Mouse (Mus musculus) MEL (cell line): Measurements from ENCODE around the gene Cep104. TPM values are rescaled to one million over a fixed set of nuclear protein-coding genes. Genes with fewer than 3 reads are reported as not detected.

Source experiments
- DNase-seq: peaks from one replicate; pipeline ENCODE4 v3.0.0; 2011; ENCODE audit warnings: low read depth, low spot score
- H3K27ac ChIP-seq: 2 replicates; pipeline ENCODE4 v1.5.1; 2012; ENCODE audit warnings: low read depth, mild to moderate bottlenecking, control low read depth, low read length, moderate library complexity; ENCODE audit not compliant: control insufficient read depth
- H3K27me3 ChIP-seq, 2 experiments: fragments of 150-350 bp in 1 of 2; sonication (generic) in 1 of 2; 2 replicates each; pipeline ENCODE4 v1.6.1; 2012; ENCODE audit warnings: low read length in 2 of 2, mild to moderate bottlenecking in 2 of 2, improper control_type of control experiment in 1 of 2, moderate library complexity in 1 of 2; ENCODE audit not compliant: insufficient read depth in 2 of 2, control insufficient read depth in 1 of 2
- H3K36me3 ChIP-seq, 2 experiments: 2 replicates each; pipeline ENCODE4 v1.6.1; 2012 to 2014; ENCODE audit warnings: low read length in 2 of 2, improper control_type of control experiment in 1 of 2, inconsistent platforms in 1 of 2, mild to moderate bottlenecking in 1 of 2; ENCODE audit not compliant: insufficient read depth in 2 of 2, control insufficient read depth in 1 of 2
- H3K4me1 ChIP-seq, 2 experiments: fragments of 150-350 bp in 1 of 2; sonication (generic) in 1 of 2; 2 replicates each; pipeline ENCODE4 v1.6.1; 2012; ENCODE audit warnings: low read length in 2 of 2, improper control_type of control experiment in 1 of 2, mild to moderate bottlenecking in 1 of 2; ENCODE audit not compliant: insufficient read depth in 2 of 2, control insufficient read depth in 1 of 2
- H3K4me3 ChIP-seq, 2 experiments: fragments of 150-350 bp in 1 of 2; sonication (generic) in 1 of 2; 2 replicates each; pipeline ENCODE4 v1.5.1; 2012; ENCODE audit warnings: low read depth in 2 of 2, low read length in 2 of 2, mild to moderate bottlenecking in 2 of 2, moderate library complexity in 2 of 2, control low read depth in 1 of 2, improper control_type of control experiment in 1 of 2; ENCODE audit not compliant: control insufficient read depth in 1 of 2, insufficient read depth in 1 of 2
- H3K79me2 ChIP-seq: 2 replicates; pipeline ENCODE4 v1.6.1; 2012; ENCODE audit warnings: mild to moderate bottlenecking, low read length, moderate library complexity; ENCODE audit not compliant: control insufficient read depth, poor library complexity, insufficient read depth
- H3K9ac ChIP-seq: 2 replicates; pipeline ENCODE4 v1.6.1; 2012; ENCODE audit warnings: low read depth, mild to moderate bottlenecking, control low read depth, low read length, moderate library complexity; ENCODE audit not compliant: control insufficient read depth, poor library complexity, severe bottlenecking
- H3K9me3 ChIP-seq: fragments of 150-350 bp; sonication (generic); replicated peaks from 2 replicates; pipeline ENCODE4 v1.6.1; 2012; ENCODE audit warnings: mild to moderate bottlenecking, low read length, improper control_type of control experiment, moderate library complexity; ENCODE audit not compliant: insufficient read depth
- BHLHE40 ChIP-seq: IDR thresholded peaks from 2 replicates; pipeline ENCODE4 v1.6.1; 2012; ENCODE audit warnings: low read depth, mild to moderate bottlenecking, inconsistent platforms, low read length, improper control_type of control experiment, borderline replicate concordance
- ELF1 ChIP-seq: IDR thresholded peaks from 2 replicates; pipeline ENCODE4 v1.6.1; 2014; ENCODE audit warnings: low read depth, mild to moderate bottlenecking, inconsistent platforms, low read length, improper control_type of control experiment, moderate library complexity
- ETS1 ChIP-seq: IDR thresholded peaks from 2 replicates; pipeline ENCODE4 v1.6.1; 2012; ENCODE audit warnings: low read depth, mild to moderate bottlenecking, inconsistent platforms, low read length, improper control_type of control experiment, moderate library complexity
- GABPA ChIP-seq: IDR thresholded peaks from 2 replicates; pipeline ENCODE4 v1.6.1; 2012; ENCODE audit warnings: low read depth, mild to moderate bottlenecking, inconsistent platforms, low read length, improper control_type of control experiment, moderate library complexity
- GATA1 ChIP-seq: IDR thresholded peaks from 2 replicates; pipeline ENCODE4 v1.6.1; 2011; ENCODE audit warnings: low read depth, low read length, improper control_type of control experiment
- JUND ChIP-seq: IDR thresholded peaks from 2 replicates; pipeline ENCODE4 v1.6.1; 2011; ENCODE audit warnings: low read depth, mild to moderate bottlenecking, improper control_type of control experiment, low read length
- MXI1 ChIP-seq: IDR thresholded peaks from 2 replicates; pipeline ENCODE4 v1.6.1; 2011; ENCODE audit warnings: mild to moderate bottlenecking, low read depth, low read length, improper control_type of control experiment
- MYB ChIP-seq: IDR thresholded peaks from 2 replicates; pipeline ENCODE4 v1.6.1; 2011; ENCODE audit warnings: mild to moderate bottlenecking, low read depth, low read length, improper control_type of control experiment
- POLR2AphosphoS5 ChIP-seq: IDR thresholded peaks from 2 replicates; pipeline ENCODE4 v1.6.1; 2012; ENCODE audit warnings: low read depth, borderline replicate concordance, mild to moderate bottlenecking, inconsistent platforms, low read length, moderate library complexity, mixed read lengths
- RAD21 ChIP-seq: IDR thresholded peaks from 2 replicates; pipeline ENCODE4 v1.6.1; 2011; ENCODE audit warnings: mild to moderate bottlenecking, low read depth, low read length, improper control_type of control experiment
- SIN3A ChIP-seq: IDR thresholded peaks from 2 replicates; pipeline ENCODE4 v1.6.1; 2012; ENCODE audit warnings: low read length, improper control_type of control experiment, inconsistent platforms
- SMC3 ChIP-seq: IDR thresholded peaks from 2 replicates; pipeline ENCODE4 v1.6.1; 2011; ENCODE audit warnings: low read depth, low read length, improper control_type of control experiment
- USF1 ChIP-seq: IDR thresholded peaks from 2 replicates; pipeline ENCODE4 v1.6.1; 2014; ENCODE audit warnings: low read depth, mild to moderate bottlenecking, inconsistent platforms, low read length, improper control_type of control experiment, moderate library complexity
- ZMIZ1 ChIP-seq: IDR thresholded peaks from 2 replicates; pipeline ENCODE4 v1.6.1; 2012; ENCODE audit warnings: low read depth, mild to moderate bottlenecking, inconsistent platforms, low read length, improper control_type of control experiment, moderate library complexity
- ZNF384 ChIP-seq: IDR thresholded peaks from 2 replicates; pipeline ENCODE4 v1.6.1; 2012; ENCODE audit warnings: low read depth, mild to moderate bottlenecking, inconsistent platforms, low read length, improper control_type of control experiment
- polyA plus RNA-seq, 2 experiments: library from polyadenylated mRNA; stranded (reverse) in 1 of 2; unstranded in 1 of 2; fragments of >175 nt in 1 of 2; fragments of >200 nt in 1 of 2; gene quantifications; 2 replicates each; pipeline versions ENCODE4 v1.2.1 to v1.2.4; 2012; ENCODE audit warnings: low replicate concordance in 2 of 2, low read depth in 1 of 2; ENCODE audit not compliant: insufficient read length in 2 of 2, insufficient read depth in 1 of 2, missing spikeins in 1 of 2
- total RNA-seq: library from RNA; depleted of rRNA; stranded (reverse); fragments of 300-350 nt; gene quantifications from 2 replicates; pipeline ENCODE4 v1.2.3, GENCODE M21; 2012; rRNA removed

The Cep104 gene
- total and polyA plus RNA-seq, 3 experiments: 8.5 to 19.9 TPM; not detected in 1

DNA sequence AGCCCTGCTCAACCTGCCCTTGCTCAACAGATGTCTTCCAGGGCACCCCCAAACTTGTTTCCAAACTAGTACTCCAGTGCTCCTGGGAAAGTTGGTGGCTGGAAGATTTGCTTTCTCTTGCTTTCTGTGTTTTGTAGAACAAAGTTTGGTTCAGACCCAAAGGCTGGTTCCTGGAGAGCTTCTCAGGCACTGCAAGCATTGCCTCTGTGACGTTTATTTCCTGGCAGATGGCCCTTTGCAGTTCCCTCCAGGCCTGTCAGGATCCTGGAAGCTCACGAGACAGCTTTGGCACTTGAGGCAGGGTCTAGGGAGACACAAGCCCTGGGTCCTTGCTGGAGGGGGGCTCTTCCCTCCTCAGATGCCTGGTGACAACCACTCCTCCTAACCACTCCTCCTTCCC lies 81.7 kb downstream of the Cep104 start:
- H3K79me2 ChIP-seq: no peaks in the 10 kb centered on the region
- no peak overlapping the region for H3K9ac ChIP-seq
- no peak overlapping the region for H3K4me3 ChIP-seq
- no peaks in the 10 kb centered on the region for H3K36me3 ChIP-seq
- no peaks in the 10 kb centered on the region for H3K4me1 ChIP-seq
- no peaks in the 10 kb centered on the region for H3K27me3 ChIP-seq
- no peaks in the 10 kb centered on the region for H3K9me3 ChIP-seq
- H3K27ac ChIP-seq: no peak overlapping the region
- no peak for TF ChIP-seq MYB
- TF ChIP-seq GATA1: no peak
- TF ChIP-seq ETS1: no peak
- no peak for DNase-seq

DNA sequence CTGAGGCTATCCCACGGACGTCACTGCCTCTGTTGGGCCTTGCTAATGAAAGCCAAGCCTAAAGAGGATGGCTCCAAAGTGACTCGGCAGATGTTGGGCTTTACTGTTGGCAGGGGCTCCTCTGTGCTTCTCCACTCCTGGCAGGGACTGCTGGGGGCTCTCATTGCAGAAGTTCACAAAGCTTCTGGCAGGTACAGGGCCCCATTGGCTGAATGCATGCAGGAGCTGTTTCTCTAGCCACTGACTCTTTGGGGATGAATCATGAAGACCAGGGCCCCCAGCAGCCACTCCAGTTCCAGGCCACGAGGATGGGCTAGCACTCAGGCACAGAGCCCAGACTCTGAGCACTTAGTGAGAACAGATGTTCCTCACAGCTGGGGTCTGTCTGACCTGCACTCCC lies 82.7 kb downstream of the Cep104 start:
- no peak for DNase-seq

More for the DNA sequence above, 82.7 kb downstream of the Cep104 start:
- H3K9ac ChIP-seq: no peak overlapping the region
- no peak overlapping the region for H3K27ac ChIP-seq
- TF ChIP-seq POLR2AphosphoS5 (no peak), MXI1 (no peak), SIN3A (no peak), ETS1 (no peak), ZNF384 (no peak), JUND (no peak), MYB (no peak), ZMIZ1 (no peak), USF1 (no peak), GABPA (no peak), RAD21 (no peak), ELF1 (no peak), SMC3 (no peak), BHLHE40 (no peak)
- H3K9me3 ChIP-seq: no peaks in the 10 kb centered on the region
- no peaks in the 10 kb centered on the region for H3K79me2 ChIP-seq
- H3K4me3 ChIP-seq: no peak overlapping the region
- H3K36me3 ChIP-seq: no peaks in the 10 kb centered on the region
- H3K27me3 ChIP-seq: no peaks in the 10 kb centered on the region
- no peaks in the 10 kb centered on the region for H3K4me1 ChIP-seq

Other genes starting within 250 kb of the Cep104 start
- 42.2 and 48.0 TPM in 2 replicates for gene A430005L14Rik, start 18.0 kb upstream of the Cep104 start, total RNA-seq
- gene A430005L14Rik, start 18.0 kb upstream of the Cep104 start, polyA plus RNA-seq: 10 to 100 TPM in 1 of 2 experiments, not detected in 1; 72.8 TPM
- gene Dffb, start 68 bp upstream of the Cep104 start, total RNA-seq: 18.4 and 25.1 TPM in 2 replicates
- 10 to 100 TPM in 1 of 2 experiments, not detected in 1; 25.2 TPM for gene Dffb, start 68 bp upstream of the Cep104 start, polyA plus RNA-seq
- gene Lrrc47, start 36.5 kb downstream of the Cep104 start, total RNA-seq: 48.0 and 54.3 TPM in 2 replicates
- gene Lrrc47, start 36.5 kb downstream of the Cep104 start, polyA plus RNA-seq: 100 to 1,000 TPM in 1 of 2 experiments, not detected in 1; 117 TPM
- gene Smim1, start 51.0 kb downstream of the Cep104 start, total RNA-seq: 122 and 188 TPM in 2 replicates
- gene Smim1, start 51.0 kb downstream of the Cep104 start, polyA plus RNA-seq: 100 to 1,000 TPM; 118 to 219 TPM
- gene Ccdc27, start 67.5 kb downstream of the Cep104 start, total RNA-seq: not detected in 2 replicates
- under 1 TPM in 1 of 2 experiments, not detected in 1; 0.49 TPM for gene Ccdc27, start 67.5 kb downstream of the Cep104 start, polyA plus RNA-seq
- 0.04 TPM in 1 of 2 replicates, not detected in the other for gene Trp73, start 165.0 kb downstream of the Cep104 start, total RNA-seq
- under 1 TPM in 1 of 2 experiments, not detected in 1; 0.03 TPM for gene Trp73, start 165.0 kb downstream of the Cep104 start, polyA plus RNA-seq
- gene Wrap73, start 167.2 kb downstream of the Cep104 start, total RNA-seq: 41.7 and 49.7 TPM in 2 replicates
- 10 to 100 TPM in 1 of 2 experiments, not detected in 1; 49.7 TPM for gene Wrap73, start 167.2 kb downstream of the Cep104 start, polyA plus RNA-seq
- gene Tprgl, start 185.5 kb downstream of the Cep104 start, total RNA-seq: 43.5 and 49.3 TPM in 2 replicates
- 100 to 1,000 TPM in 1 of 2 experiments, 10 to 100 TPM in 1; 67.4 to 163 TPM for gene Tprgl, start 185.5 kb downstream of the Cep104 start, polyA plus RNA-seq
- 0.12 TPM in 1 of 2 replicates, not detected in the other for gene Megf6, start 195.5 kb downstream of the Cep104 start, total RNA-seq
- under 1 TPM in 1 of 2 experiments, not detected in 1; 0.07 TPM for gene Megf6, start 195.5 kb downstream of the Cep104 start, polyA plus RNA-seq